Mouse (Mus musculus): ENCODE results near the gene Hopx.

The Hopx gene

DNA sequence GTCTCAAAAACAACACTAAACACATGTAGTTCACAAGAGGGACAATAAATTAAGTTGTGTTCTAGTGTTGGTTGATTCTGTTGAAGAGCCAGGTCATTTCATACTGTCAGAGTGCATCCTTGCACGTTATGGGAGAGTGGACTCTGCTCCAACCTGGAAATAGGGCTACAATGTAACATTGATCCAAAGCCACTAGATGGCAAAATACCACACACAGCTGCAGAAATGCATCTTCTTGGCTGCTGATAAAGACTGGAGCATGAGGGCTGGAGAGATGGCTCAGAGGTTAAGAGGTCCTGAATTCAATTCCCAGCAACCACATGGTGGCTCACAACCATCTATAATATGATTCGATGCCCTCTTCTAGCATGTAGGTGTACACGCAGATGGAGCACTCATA lies 43.3 kb downstream of the Hopx start:
- no peak for DNase-seq (ENCODE audit: low spot score in 2 of 2)

DNA sequence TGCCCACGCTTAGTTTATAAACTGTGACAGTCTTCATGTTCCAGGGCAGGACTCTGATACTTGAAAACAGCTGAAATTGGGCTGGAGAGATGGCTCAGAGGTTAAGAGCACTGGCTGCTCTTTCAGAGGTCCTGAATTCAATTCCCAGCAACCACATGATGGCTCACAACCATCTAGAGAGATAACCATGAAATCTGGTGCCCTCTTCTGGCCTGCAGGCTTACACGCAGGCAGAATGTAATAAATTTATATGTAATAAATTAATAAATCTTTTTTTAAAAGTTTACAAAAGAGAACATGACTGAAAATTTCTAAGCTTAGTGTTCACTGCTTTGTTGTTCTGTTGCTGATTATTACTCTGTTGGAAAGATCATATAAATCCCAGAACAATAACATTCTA lies 43.9 kb downstream of the Hopx start:
- no peak for DNase-seq (ENCODE audit: low spot score in 2 of 2)

DNA sequence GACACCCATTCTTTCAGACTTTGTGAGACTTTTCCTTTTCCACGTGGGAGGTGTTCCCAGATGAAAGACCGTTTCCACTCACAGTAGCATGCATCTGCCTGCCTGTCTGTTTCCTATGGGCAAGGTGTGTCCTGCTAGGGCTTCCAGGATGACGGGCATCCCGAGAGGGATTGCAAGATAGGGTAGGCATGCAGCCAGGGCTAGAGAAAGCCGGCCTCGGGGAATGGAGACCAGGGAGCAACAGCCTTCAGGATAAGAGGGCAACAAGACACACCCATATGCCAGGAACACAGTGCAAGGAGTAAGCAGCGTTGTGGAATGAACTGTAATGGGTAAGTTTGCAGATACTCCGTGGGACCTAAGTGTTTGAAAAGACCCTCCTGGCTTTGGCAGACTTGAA lies 47.6 kb downstream of the Hopx start:
- DNase-seq (ENCODE audit: low spot score in 2 of 2) = no peak

DNA sequence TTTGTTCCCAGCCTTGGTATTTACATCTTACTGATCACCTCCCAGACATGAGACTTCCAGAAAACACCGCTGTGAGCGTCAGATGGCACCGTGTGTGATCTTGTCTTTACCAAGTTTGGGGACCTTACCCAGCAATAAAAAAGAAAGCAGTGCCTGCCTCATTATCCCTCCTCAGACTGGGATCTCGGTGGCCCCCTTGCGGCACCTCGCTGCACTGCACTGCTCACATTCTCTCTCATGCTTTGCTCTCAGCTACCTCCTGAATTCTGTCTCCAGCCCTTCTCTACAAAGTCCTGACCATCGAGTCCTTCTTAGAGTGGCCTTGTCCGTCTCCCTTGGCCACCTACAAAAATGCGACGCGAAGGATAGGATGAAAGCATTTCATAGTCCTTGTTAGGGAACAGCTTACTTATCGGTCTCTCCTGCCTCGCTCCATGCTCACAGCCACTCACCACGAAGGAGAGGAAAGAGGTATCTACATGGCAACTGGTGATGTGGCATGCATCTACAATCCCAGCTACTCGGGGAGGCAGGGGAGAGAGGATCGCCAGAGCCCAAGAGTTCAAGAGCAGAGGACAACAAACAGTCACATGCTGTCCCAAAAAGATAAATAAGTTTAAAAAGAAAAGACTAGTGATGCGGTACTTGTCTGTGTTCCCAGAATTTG lies 53.4 kb downstream of the Hopx start:
- DNase-seq (ENCODE audit: low spot score in 2 of 2) = peak in 1 of 2 experiments; percentile 73

DNA sequence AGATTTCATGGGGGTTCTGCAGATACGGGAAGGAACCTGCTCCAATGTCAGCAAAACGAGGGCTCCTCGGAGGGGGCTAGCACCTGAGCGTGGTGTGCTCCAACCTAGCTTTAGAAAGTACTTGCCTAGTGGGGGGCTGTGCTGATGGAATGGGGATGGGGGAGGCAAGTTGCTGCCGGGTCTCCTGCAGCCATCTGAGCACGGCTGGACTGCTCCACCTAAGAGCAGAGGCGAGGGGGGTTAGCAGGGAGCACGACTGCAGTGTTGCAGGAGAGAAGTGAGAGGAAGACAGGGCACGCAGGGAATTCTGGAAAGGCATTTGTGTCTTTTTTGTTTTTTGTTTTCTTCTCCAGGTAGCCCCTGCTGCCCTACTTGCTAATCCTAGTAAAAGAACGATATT lies 54.6 kb downstream of the Hopx start:
- DNase-seq (ENCODE audit: low spot score in 2 of 2) = no peak

DNA sequence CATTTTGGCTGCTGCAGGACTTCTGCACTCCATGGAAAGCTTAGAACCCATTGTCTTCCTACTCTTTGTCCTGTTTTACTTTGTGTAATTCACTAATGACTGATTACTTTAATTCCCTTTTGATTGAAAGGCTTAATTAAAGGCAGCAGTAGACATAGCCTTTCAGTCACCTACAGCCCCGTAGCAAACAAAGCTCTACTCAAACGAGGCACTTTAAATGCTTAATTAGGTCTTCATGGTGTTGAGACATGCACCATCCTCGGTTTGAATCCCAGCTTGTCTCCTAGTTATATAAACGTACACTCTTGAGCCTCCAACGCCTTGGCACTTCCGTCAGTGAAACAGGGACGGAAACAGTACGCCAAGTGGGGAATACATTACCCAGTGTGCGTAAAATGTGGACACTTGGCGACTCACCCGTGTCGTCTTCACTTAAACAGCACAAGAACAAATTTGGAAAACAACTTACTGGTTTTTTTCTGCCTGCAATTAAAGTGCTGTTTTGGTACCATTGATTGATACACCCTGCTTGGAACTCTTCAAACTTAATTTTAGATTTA lies 58.0 kb downstream of the Hopx start:
- peak in 1 of 2 experiments; percentile 9 for DNase-seq (ENCODE audit: low spot score in 2 of 2)

DNA sequence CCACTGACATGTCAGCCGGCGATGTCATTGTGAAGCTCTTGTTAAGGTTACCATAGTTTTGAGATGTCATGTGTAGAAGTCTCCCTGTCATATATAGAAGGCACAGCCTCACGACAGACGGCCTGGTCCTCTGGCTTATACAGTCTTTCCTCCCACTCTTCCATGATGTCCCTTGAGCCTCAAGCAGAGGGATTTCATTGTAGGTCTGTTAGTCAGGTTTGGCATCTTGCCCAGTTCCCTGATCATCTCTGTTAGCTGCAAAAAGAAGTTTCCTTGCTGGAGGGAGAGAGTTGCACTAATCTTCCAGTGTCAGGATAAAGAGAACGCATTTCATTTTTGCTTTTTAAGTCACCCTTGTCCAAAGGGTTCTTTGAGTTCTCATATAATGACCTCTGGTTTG lies 62.3 kb downstream of the Hopx start:
- DNase-seq (ENCODE audit: low spot score in 2 of 2) = no peak

DNA sequence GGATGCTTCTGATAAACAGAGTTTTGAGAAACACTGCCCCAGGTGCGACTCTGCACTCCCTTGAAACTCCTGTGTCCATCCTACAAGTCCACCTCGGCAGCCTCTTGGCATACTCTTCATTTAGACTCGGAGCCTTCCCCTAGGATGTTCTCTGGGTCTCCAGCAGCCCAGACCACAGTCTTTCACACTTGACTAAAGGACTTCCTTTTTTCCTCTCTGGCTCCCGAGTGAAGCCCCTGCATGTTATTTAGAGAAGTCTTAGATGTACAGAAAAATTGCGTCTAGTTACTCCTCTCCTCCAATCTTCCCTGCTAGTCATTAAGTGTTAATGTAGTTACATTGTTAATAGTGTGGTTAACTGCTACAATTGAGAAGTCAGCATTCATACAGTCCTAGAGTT lies 70.6 kb downstream of the Hopx start:
- DNase-seq (ENCODE audit: low spot score in 2 of 2) = no peak

DNA sequence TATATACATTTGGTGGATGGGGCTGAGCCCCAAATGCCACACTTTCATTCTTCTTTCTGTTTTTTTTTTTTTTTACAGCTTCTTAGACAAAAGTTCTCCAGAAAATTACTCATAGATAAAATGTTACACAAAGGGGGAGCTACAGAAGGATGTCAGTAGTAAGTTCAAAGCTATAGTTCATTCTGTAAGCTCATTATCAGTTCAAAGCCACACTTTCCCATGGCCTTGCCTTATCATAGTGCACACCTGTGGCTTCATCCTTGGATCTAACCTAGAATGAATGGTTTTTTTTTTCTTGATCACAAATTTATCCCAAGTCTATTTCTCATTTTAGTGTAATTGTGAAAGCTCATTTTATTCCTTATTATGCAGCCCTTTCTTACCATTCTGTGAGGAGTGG lies 75.5 kb downstream of the Hopx start:
- no peak for DNase-seq (ENCODE audit: low spot score in 2 of 2)

DNA sequence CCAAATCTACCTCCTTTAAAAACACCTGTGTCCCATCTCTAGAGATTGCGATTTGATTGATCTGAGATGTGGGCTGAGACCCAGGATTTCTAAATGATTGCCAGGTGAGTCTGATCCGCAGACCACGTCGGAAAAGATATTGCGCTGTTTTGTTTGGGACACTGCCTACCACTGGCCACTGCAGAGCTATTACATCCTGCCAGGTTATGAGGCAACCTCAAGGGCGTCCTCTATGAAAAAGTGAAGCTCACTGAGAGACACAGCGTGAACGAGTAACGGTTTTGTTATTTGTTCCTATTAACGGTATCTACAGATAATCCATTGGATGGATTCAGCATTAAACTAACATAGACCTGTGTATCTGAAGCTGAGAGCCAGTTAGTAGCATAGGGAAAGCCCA lies 76.5 kb downstream of the Hopx start:
- no peak for DNase-seq (ENCODE audit: low spot score in 2 of 2)

All from left cerebral cortex, adult 9 months (tissue).